Mouse (Mus musculus): Measurements from ENCODE around the gene Gm49630. TPM values are rescaled to one million over a fixed set of nuclear protein-coding genes. Genes with fewer than 3 reads are reported as not detected.
"Not testable (repeated sequence)": the region's sequence is repeated elsewhere in the genome, so short reads cannot be mapped to it uniquely, and the experiment has no call there.

Gm49630 gene
- polyA plus RNA-seq, 1 experiment from 2014 or later: not detected

DNA sequence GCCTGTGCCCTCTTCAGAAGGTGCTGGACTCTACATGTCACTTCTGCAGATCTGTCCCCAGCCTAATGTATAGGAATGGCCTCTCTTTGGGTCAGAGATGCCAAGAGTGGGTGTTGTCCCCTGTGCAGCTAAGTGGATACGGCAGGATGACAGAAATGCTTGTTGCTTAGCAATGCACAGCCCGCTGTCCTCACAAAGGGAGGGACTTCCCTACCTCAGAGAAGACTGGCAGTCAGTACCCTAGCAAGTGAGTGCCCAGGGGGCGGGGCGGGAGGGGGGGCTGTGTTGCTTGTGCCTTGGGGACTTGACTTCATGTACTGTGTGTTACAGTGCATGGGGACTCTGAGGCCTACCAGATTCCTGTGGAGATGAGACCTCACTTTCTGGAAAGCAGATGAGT is 12.0 kb downstream of the Gm49630 start:
- ATAC-seq (ENCODE audit: low read depth); H3K9me3 ChIP-seq (ENCODE audit: control insufficient read depth, low read length); H3K4me2 ChIP-seq (ENCODE audit: low read depth, low read length); DNase-seq (ENCODE audit: low spot score); H3K4me1 ChIP-seq (ENCODE audit: control insufficient read depth, insufficient read depth, low read length); H3K27me3 ChIP-seq (replicated peaks; ENCODE audit: control insufficient read depth, insufficient read depth, low read length); H3K27ac ChIP-seq (replicated peaks; ENCODE audit: low read depth, low read length); H3K36me3 ChIP-seq (ENCODE audit: control insufficient read depth, insufficient read depth, low read length); H3K4me3 ChIP-seq (ENCODE audit: low read depth, low read length); H3K9ac ChIP-seq (ENCODE audit: low read depth, low read length): not testable (repeated sequence)
- 78% methylated on average over 4 of the region's 4 CpGs for WGBS

DNA sequence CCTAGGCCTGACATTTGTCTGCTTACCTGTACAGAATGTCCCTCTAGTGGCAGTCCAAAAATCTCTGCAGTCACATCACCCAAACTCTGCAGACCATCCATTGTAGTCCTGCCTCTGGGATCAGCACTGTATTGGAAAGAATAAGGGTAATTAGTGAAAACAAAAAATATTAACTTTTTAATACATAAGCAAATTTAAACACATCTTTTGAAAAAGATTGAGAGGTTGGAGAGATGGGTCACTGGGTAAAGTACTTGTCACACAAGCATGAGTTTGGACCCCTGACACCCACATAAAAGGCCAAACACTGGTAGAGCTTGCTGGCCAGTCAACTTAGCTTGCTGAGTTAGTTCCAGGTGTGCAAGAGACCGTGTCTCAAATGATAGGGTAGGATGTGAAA is 19.2 kb downstream of the Gm49630 start, which contains the start of gene Ttll2:
Gene Ttll2 (minus strand): TSS at position 101 of the 400 bp plus-strand sequence.
- not testable (repeated sequence) for H3K9ac ChIP-seq (ENCODE audit: low read depth, low read length); H3K4me3 ChIP-seq (ENCODE audit: low read depth, low read length); H3K27ac ChIP-seq (replicated peaks; ENCODE audit: low read depth, low read length); H3K4me1 ChIP-seq (ENCODE audit: control insufficient read depth, insufficient read depth, low read length); H3K4me2 ChIP-seq (ENCODE audit: low read depth, low read length); H3K36me3 ChIP-seq (ENCODE audit: control insufficient read depth, insufficient read depth, low read length); H3K9me3 ChIP-seq (ENCODE audit: control insufficient read depth, low read length); DNase-seq (ENCODE audit: low spot score); ATAC-seq (ENCODE audit: low read depth); H3K27me3 ChIP-seq (replicated peaks; ENCODE audit: control insufficient read depth, insufficient read depth, low read length)
- 17% methylated on average over 1 of the region's 1 CpGs for WGBS

DNA sequence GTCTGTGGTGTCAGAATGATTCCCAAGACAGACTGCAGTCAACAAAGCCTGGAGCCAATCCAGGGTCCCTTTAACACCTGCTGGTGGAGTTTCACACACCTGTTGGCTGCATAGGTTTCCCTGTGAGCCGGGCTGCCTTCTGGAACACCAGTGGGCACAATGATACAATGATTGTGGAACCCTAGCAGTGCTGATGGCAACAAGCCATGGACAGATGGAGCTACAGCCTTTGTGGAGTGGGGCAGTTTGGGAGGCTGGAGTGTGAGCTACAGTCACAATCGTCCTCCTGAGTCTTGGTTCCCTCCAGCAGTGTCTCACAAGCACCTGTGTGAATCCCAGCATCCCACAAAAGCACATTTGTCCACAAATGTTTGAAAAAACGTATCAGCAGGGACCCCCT is 23.0 kb downstream of the Gm49630 start:
- H3K36me3 ChIP-seq (ENCODE audit: control insufficient read depth, insufficient read depth, low read length); H3K9me3 ChIP-seq (ENCODE audit: control insufficient read depth, low read length); ATAC-seq (ENCODE audit: low read depth); H3K4me3 ChIP-seq (ENCODE audit: low read depth, low read length); H3K27ac ChIP-seq (replicated peaks; ENCODE audit: low read depth, low read length); H3K4me1 ChIP-seq (ENCODE audit: control insufficient read depth, insufficient read depth, low read length); H3K4me2 ChIP-seq (ENCODE audit: low read depth, low read length); H3K27me3 ChIP-seq (replicated peaks; ENCODE audit: control insufficient read depth, insufficient read depth, low read length); H3K9ac ChIP-seq (ENCODE audit: low read depth, low read length); DNase-seq (ENCODE audit: low spot score): not testable (repeated sequence)
- whole genome bisulfite sequencing: 68% methylated on average over 1 of the region's 3 CpGs

DNA sequence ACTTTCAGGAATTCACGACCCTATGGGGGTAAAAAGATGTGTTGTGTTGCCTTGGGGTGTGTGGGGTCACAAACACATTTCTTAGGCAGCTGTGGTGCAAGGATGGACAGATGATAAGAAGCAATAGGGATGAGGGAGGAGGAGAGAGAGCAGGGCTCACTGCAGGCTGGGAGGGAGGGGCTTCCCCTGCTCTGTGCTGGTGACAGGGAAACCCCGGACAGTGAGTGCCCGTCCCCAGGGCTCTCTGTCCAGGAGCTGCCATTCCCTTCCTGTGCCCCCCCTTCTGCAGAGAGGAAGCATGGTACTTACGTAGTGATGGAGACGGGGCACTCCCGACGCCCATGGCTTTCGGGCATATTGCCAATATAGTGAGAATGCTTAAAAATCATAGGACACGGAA is 34.4 kb downstream of the Gm49630 start:
- H3K27me3 ChIP-seq (replicated peaks; ENCODE audit: control insufficient read depth, insufficient read depth, low read length): not testable (repeated sequence)

DNA sequence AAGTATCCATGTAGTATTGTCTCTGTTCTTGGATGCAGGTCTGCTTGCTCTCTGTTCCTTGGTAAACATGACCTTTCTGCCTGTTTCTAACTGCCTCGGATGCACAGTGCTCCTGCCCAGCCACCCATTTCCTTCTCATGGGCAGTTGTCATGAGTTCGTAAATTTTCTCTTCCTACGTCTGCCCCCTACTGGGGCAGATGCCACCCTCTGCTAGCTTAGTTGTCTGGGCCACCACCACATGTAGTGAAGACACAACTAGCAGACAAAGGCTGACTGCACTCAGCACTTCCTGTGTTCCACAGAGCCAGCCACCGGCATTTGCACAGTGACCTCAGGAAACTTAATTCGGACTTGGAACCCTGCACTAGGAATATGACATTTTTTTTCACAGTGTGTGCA is 39.0 kb downstream of the Gm49630 start:
- H3K4me2 ChIP-seq (ENCODE audit: low read depth, low read length); H3K27me3 ChIP-seq (replicated peaks; ENCODE audit: control insufficient read depth, insufficient read depth, low read length); ATAC-seq (ENCODE audit: low read depth); H3K36me3 ChIP-seq (ENCODE audit: control insufficient read depth, insufficient read depth, low read length); H3K9me3 ChIP-seq (ENCODE audit: control insufficient read depth, low read length); H3K9ac ChIP-seq (ENCODE audit: low read depth, low read length); H3K27ac ChIP-seq (replicated peaks; ENCODE audit: low read depth, low read length); DNase-seq (ENCODE audit: low spot score); H3K4me1 ChIP-seq (ENCODE audit: control insufficient read depth, insufficient read depth, low read length); H3K4me3 ChIP-seq (ENCODE audit: low read depth, low read length): not testable (repeated sequence)
- WGBS: 83% methylated on average over 2 of the region's 5 CpGs

More for the DNA sequence above, 34.4 kb downstream of the Gm49630 start:
- not testable (repeated sequence) for H3K4me2 ChIP-seq (ENCODE audit: low read depth, low read length); H3K9ac ChIP-seq (ENCODE audit: low read depth, low read length); H3K27ac ChIP-seq (replicated peaks; ENCODE audit: low read depth, low read length); H3K4me3 ChIP-seq (ENCODE audit: low read depth, low read length); DNase-seq (ENCODE audit: low spot score); ATAC-seq (ENCODE audit: low read depth); H3K4me1 ChIP-seq (ENCODE audit: control insufficient read depth, insufficient read depth, low read length); H3K9me3 ChIP-seq (ENCODE audit: control insufficient read depth, low read length); H3K36me3 ChIP-seq (ENCODE audit: control insufficient read depth, insufficient read depth, low read length)
- WGBS: 62% methylated on average over 7 of the region's 9 CpGs

DNA sequence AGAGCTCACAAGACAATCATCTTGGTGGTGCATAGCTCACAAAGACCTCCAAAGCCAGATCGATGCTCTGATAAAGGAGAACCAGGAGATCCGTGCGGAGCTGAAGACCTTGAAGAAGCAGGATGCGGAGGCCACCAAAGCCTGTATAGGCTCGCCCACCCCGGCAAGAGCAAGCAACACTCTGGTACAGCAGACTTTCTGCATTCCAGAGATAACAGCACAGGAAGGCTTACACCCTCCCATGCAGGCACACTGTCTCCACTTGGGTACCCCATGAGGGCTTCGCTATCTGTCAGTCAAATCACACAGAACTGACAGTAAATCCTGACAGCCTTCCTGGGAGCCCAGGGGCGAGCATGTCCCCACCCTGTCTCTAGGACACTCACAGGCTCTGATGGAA is 45.4 kb downstream of the Gm49630 start:
- not testable (repeated sequence) for H3K4me3 ChIP-seq (ENCODE audit: low read depth, low read length); H3K27me3 ChIP-seq (replicated peaks; ENCODE audit: control insufficient read depth, insufficient read depth, low read length); H3K4me2 ChIP-seq (ENCODE audit: low read depth, low read length); H3K9me3 ChIP-seq (ENCODE audit: control insufficient read depth, low read length); H3K27ac ChIP-seq (replicated peaks; ENCODE audit: low read depth, low read length); H3K36me3 ChIP-seq (ENCODE audit: control insufficient read depth, insufficient read depth, low read length); H3K9ac ChIP-seq (ENCODE audit: low read depth, low read length); DNase-seq (ENCODE audit: low spot score); H3K4me1 ChIP-seq (ENCODE audit: control insufficient read depth, insufficient read depth, low read length)
- 100% methylated on average over 1 of the region's 8 CpGs for WGBS
- ATAC-seq (ENCODE audit: low read depth): 0 out of 2 replicates have a peak, but pooled peaks have one; percentile 33

DNA sequence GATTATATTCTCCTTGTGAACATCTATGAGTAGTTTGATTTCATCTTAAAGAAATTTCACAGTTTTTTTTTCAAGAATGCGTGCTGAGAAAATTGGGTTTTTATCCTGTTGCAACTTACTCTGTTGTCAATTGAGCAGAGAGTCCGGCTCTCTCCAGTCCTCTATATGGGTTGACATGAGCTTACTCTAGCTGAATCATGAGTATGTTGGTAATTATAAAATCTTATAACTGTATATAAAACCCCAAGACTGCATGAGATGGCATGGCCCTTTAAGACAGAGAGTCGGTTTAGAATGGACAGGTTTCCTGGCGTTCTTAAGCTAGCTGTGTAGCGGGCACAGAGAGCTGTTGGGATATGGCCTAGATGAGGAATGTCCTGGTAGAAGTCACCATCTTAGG is 47.4 kb downstream of the Gm49630 start, which contains the start of gene Tcp10a:
Gene Tcp10a (plus strand): TSS at position 301 of the 400 bp plus-strand sequence.
- not testable (repeated sequence) for H3K9ac ChIP-seq (ENCODE audit: low read depth, low read length); H3K27ac ChIP-seq (replicated peaks; ENCODE audit: low read depth, low read length); H3K27me3 ChIP-seq (replicated peaks; ENCODE audit: control insufficient read depth, insufficient read depth, low read length); DNase-seq (ENCODE audit: low spot score); H3K4me3 ChIP-seq (ENCODE audit: low read depth, low read length); ATAC-seq (ENCODE audit: low read depth); H3K9me3 ChIP-seq (ENCODE audit: control insufficient read depth, low read length); H3K4me2 ChIP-seq (ENCODE audit: low read depth, low read length); H3K4me1 ChIP-seq (ENCODE audit: control insufficient read depth, insufficient read depth, low read length); H3K36me3 ChIP-seq (ENCODE audit: control insufficient read depth, insufficient read depth, low read length)
- 93% methylated on average over 4 of the region's 5 CpGs for WGBS

DNA sequence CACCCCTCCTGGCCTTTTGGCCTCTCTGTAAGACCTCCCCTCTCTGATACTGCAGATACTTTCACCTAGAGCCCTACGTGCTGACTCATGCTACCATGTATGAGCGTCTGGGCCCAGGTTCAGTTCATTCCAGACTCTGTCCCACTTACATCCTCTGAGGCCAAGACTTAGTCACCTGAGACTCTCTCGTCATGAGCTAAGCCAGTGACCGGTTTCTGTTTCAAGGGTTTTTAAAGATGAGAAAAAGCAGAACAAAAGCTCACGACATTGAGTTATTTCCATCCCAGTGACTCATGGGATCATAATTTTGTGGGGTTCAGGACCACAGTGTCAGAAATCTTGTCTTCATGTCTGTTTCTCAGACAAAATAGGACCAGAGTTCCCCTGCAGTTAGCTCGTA is 52.0 kb downstream of the Gm49630 start:
- not testable (repeated sequence) for H3K9me3 ChIP-seq (ENCODE audit: control insufficient read depth, low read length); ATAC-seq (ENCODE audit: low read depth); H3K27ac ChIP-seq (replicated peaks; ENCODE audit: low read depth, low read length); DNase-seq (ENCODE audit: low spot score); H3K36me3 ChIP-seq (ENCODE audit: control insufficient read depth, insufficient read depth, low read length); H3K4me1 ChIP-seq (ENCODE audit: control insufficient read depth, insufficient read depth, low read length); H3K9ac ChIP-seq (ENCODE audit: low read depth, low read length); H3K27me3 ChIP-seq (replicated peaks; ENCODE audit: control insufficient read depth, insufficient read depth, low read length); H3K4me3 ChIP-seq (ENCODE audit: low read depth, low read length); H3K4me2 ChIP-seq (ENCODE audit: low read depth, low read length)
- WGBS: 75% methylated on average over 6 of the region's 6 CpGs

DNA sequence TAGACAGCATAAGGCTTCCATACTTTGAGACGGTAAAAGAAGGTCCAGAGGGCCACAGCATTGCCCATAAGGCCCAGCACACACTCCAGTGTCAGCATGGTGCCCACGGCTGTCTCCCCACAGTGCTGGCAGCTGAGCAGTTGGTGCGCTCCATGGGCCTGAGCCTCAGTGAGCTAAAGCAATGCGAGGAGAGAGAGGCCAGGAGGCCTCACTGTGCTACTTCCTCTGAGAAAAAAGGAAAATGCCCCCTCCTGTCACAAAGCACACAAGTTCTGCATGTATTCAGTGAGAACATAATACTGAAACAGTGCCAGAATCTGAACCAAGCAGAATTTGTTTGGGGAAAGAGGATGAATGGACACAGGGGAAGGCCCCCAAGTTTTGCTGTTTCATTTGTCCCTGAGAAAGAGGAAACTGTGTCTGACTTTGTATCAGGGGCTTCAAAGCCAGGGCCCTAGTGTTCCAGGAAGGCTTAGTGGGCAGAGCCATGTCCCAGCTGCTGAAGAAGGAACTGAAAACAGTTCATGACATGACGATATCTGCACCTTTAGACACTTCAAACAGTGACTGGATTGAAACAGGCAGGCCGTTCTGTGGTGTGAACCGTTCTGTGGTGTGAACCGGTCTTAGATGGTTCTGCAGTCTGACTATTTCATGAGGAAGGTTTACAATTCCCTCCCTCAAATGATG is 55.9 kb downstream of the Gm49630 start:
- not testable (repeated sequence) for H3K36me3 ChIP-seq (ENCODE audit: control insufficient read depth, insufficient read depth, low read length); H3K4me2 ChIP-seq (ENCODE audit: low read depth, low read length); H3K9me3 ChIP-seq (ENCODE audit: control insufficient read depth, low read length); ATAC-seq (ENCODE audit: low read depth); DNase-seq (ENCODE audit: low spot score); H3K27me3 ChIP-seq (replicated peaks; ENCODE audit: control insufficient read depth, insufficient read depth, low read length); H3K4me3 ChIP-seq (ENCODE audit: low read depth, low read length); H3K4me1 ChIP-seq (ENCODE audit: control insufficient read depth, insufficient read depth, low read length); H3K9ac ChIP-seq (ENCODE audit: low read depth, low read length); H3K27ac ChIP-seq (replicated peaks; ENCODE audit: low read depth, low read length)
- WGBS: 81% methylated on average over 5 of the region's 8 CpGs
